Mouse (Mus musculus) urinary bladder, postnatal 14 days (tissue): ENCODE results near the gene Exoc6.
"Not testable (repeated sequence)": the region's sequence is repeated elsewhere in the genome, so short reads cannot be mapped to it uniquely, and the experiment has no call there.

Source experiments
- DNase-seq: peaks from one replicate; pipeline ENCODE4 v3.0.0; 2021; ENCODE audit warnings: low spot score

Gene Exoc6

GRCm38 (mm10) chr19:37550101-37551039 lies at the start of gene Exoc6:
Gene Exoc6 (plus strand): TSS chr19:37550418.
- DNase-seq, result peak; percentile 72

- DNase-seq, result no peak
Measured at GRCm38 (mm10) chr19:37502996-37503395, 47.2 kb upstream of the Exoc6 start.

- DNase-seq, result no peak
Measured at GRCm38 (mm10) chr19:37506066-37506465, 44.2 kb upstream of the Exoc6 start.

- DNase-seq, result no peak
Measured at GRCm38 (mm10) chr19:37506614-37507013, 43.6 kb upstream of the Exoc6 start.

- DNase-seq, result peak; percentile 85
Measured at GRCm38 (mm10) chr19:37509725-37510124, 40.5 kb upstream of the Exoc6 start.

- no peak for DNase-seq
Measured at GRCm38 (mm10) chr19:37514811-37515292, 35.4 kb upstream of the Exoc6 start.

GRCm38 (mm10) chr19:37517419-37517818 lies 32.8 kb upstream of the Exoc6 start:
- DNase-seq, result no peak

- no peak for DNase-seq
Measured at GRCm38 (mm10) chr19:37520740-37521433, 29.3 kb upstream of the Exoc6 start.

- no peak for DNase-seq
Measured at GRCm38 (mm10) chr19:37521434-37521781, 28.8 kb upstream of the Exoc6 start.

- DNase-seq, result no peak
Measured at GRCm38 (mm10) chr19:37523280-37524062, 26.7 kb upstream of the Exoc6 start.

GRCm38 (mm10) chr19:37525925-37526324 lies 24.3 kb upstream of the Exoc6 start:
- no peak for DNase-seq

GRCm38 (mm10) chr19:37526768-37527167 lies 23.4 kb upstream of the Exoc6 start:
- DNase-seq, result no peak

- DNase-seq, result not testable (repeated sequence)
Measured at GRCm38 (mm10) chr19:37527736-37528135, 22.5 kb upstream of the Exoc6 start.

GRCm38 (mm10) chr19:37528581-37528980 lies 21.6 kb upstream of the Exoc6 start:
- DNase-seq, result no peak

GRCm38 (mm10) chr19:37529296-37529695 lies 20.9 kb upstream of the Exoc6 start:
- no peak for DNase-seq

- DNase-seq, result peak; percentile 39
Measured at GRCm38 (mm10) chr19:37529975-37530515, 20.2 kb upstream of the Exoc6 start.

- no peak for DNase-seq
Measured at GRCm38 (mm10) chr19:37530601-37531000, 19.6 kb upstream of the Exoc6 start.

- DNase-seq, result no peak
Measured at GRCm38 (mm10) chr19:37531200-37531845, 18.9 kb upstream of the Exoc6 start.

GRCm38 (mm10) chr19:37533196-37533595 lies 17.0 kb upstream of the Exoc6 start:
- DNase-seq, result no peak

- no peak for DNase-seq
Measured at GRCm38 (mm10) chr19:37534737-37535365, 15.4 kb upstream of the Exoc6 start.

GRCm38 (mm10) chr19:37536426-37536825 lies 13.8 kb upstream of the Exoc6 start:
- no peak for DNase-seq
